Mouse (Mus musculus) intestine, postnatal 0 days (tissue): ENCODE data around the gene Pla1a. TPM values are rescaled to one million over a fixed set of nuclear protein-coding genes. Genes with fewer than 3 reads are reported as not detected.

Experiments
- ATAC-seq: fragments of 200-750 bp; cut with Nextera tagmentation; 2 replicates; pipeline ENCODE4 v1.8.0; 2017; ENCODE audit warnings: mild to moderate bottlenecking, moderate TSS enrichment, moderate library complexity
- H3K27ac ChIP-seq: fragments of 300-500 bp; sonication (generic); 2 replicates; pipeline ENCODE4 v1.5.1; 2014; ENCODE audit warnings: mild to moderate bottlenecking, low read depth, low read length, moderate library complexity
- H3K27me3 ChIP-seq: fragments of 300-500 bp; sonication (generic); replicated peaks from 2 replicates; pipeline ENCODE4 v1.6.1; 2014; ENCODE audit warnings: low read length, mixed read lengths; ENCODE audit not compliant: control insufficient read depth, insufficient read depth
- H3K36me3 ChIP-seq: fragments of 300-500 bp; sonication (generic); 2 replicates; pipeline ENCODE4 v1.6.1; 2014; ENCODE audit warnings: mild to moderate bottlenecking, moderate library complexity; ENCODE audit not compliant: control insufficient read depth, insufficient read depth
- H3K4me1 ChIP-seq: fragments of 300-500 bp; sonication (generic); replicated peaks from 2 replicates; pipeline ENCODE4 v1.6.1; 2014; ENCODE audit warnings: antibody characterized with exemption, low read length, mixed read lengths; ENCODE audit not compliant: control insufficient read depth, insufficient read depth
- H3K4me2 ChIP-seq: fragments of 300-500 bp; sonication (generic); replicated peaks from 2 replicates; pipeline ENCODE4 v1.6.1; 2014; ENCODE audit warnings: low read depth, mild to moderate bottlenecking, moderate library complexity
- H3K4me3 ChIP-seq: fragments of 300-500 bp; sonication (generic); 2 replicates; pipeline ENCODE4 v1.5.1; 2014; ENCODE audit warnings: low read depth, low read length
- H3K9ac ChIP-seq: fragments of 300-500 bp; sonication (generic); 2 replicates; pipeline ENCODE4 v1.6.1; 2014; ENCODE audit warnings: mild to moderate bottlenecking, low read depth, low read length
- H3K9me3 ChIP-seq: fragments of 300-500 bp; sonication (generic); 2 replicates; pipeline ENCODE4 v1.6.1; 2016; ENCODE audit warnings: mixed run types; ENCODE audit not compliant: control insufficient read depth
- CTCF ChIP-seq: sonication (generic); IDR thresholded peaks from 2 replicates; pipeline ENCODE4 v1.5.1; 2016; ENCODE audit warnings: low read depth, mild to moderate bottlenecking, control low read depth, antibody characterized with exemption, moderate library complexity
- WGBS: fragments of 180-500 bp; shearing (Covaris S2); extraction: QIAGEN DNeasy Blood & Tissue Kit; methylation state at CpG from one replicate; pipeline ENCODE4 v1.1.7; 2014; 5-methylcytosine and 5-hydroxymethylcytosine counted together
- polyA plus RNA-seq: library from polyadenylated mRNA; unstranded; fragments of >200 nt; fragmentation: Nextera tagmentation; extraction: Ambion mirVana; gene quantifications from 2 replicates; pipeline ENCODE4 v1.2.1, GENCODE M21; 2015

Gene Pla1a
- polyA plus RNA-seq, 1 experiment from 2014 or later, result 1.8 TPM

DNA sequence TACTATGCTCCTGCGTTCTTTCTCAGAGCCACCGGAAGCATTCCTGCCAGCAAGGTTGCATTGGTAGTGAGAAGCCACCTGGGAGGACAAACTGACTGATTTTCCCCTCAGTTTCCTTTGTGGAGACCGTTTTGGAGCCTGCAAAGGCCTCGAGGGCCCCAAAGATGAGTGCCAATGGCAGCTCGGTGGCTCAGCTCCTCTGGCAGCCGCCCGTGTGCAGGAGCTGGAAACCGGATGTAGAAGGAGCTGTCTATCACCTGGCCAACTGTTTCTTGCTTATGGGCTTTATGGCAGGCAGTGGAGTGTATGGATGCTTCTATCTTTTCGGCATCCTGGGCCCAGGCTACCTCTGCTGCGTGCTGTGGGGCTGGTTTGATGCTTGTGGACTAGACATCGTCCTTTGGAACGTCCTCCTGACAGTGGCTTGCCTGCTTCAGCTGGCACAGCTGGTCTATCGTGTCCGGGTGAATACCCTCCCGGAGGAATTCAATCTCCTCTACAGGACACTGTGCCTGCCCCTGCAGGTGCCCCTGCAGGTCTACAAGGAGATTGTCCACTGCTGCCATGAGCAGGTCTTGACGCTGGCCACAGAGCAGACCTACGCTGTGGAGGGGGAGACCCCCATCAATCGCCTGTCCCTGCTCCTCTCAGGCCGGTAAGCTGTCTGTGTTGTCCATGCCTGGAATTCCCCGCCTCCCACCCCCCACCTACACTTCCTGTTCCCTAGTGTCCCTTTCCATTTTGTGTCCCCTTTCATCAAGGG is 70.3 kb downstream of the Pla1a start:
- WGBS, result 63% methylated on average over 20 of the region's 20 CpGs
- no peak for ATAC-seq
- H3K27ac ChIP-seq, result no peak overlapping the region
- TF ChIP-seq CTCF, result no peak
- peak overlapping the region; percentile 29 for H3K4me3 ChIP-seq
- no peaks in the 10 kb centered on the region for H3K9me3 ChIP-seq
- H3K4me2 ChIP-seq, result peak overlapping the region; percentile 41
- no peaks in the 10 kb centered on the region for H3K4me1 ChIP-seq
- H3K9ac ChIP-seq, result no peak overlapping the region
- H3K36me3 ChIP-seq, result no peaks in the 10 kb centered on the region
- no peaks in the 10 kb centered on the region for H3K27me3 ChIP-seq

- 26% methylated on average over 10 of the region's 10 CpGs for WGBS
- H3K36me3 ChIP-seq, result no peaks in the 10 kb centered on the region
- H3K4me1 ChIP-seq, result no peaks in the 10 kb centered on the region
- H3K4me2 ChIP-seq, result peak within 1 kb of the TSS; percentile 41
- peak within 1 kb of the TSS; percentile 15; the same call in 1 of the 2 replicates for H3K27ac ChIP-seq
- no peak within 1 kb of the TSS for H3K9ac ChIP-seq
- H3K4me3 ChIP-seq, result peak within 1 kb of the TSS; percentile 29
- H3K9me3 ChIP-seq, result no peaks in the 10 kb centered on the region
- ATAC-seq, result no peak
- H3K27me3 ChIP-seq, result no peaks in the 10 kb centered on the region
- no peak for TF ChIP-seq CTCF
These were observed 71.0 kb downstream of the Pla1a start, which contains the start of gene Popdc2 for GRCm38 (mm10) chr16:38361933-38362332. TSS of gene Popdc2 (plus strand) at chr16:38362209.

DNA sequence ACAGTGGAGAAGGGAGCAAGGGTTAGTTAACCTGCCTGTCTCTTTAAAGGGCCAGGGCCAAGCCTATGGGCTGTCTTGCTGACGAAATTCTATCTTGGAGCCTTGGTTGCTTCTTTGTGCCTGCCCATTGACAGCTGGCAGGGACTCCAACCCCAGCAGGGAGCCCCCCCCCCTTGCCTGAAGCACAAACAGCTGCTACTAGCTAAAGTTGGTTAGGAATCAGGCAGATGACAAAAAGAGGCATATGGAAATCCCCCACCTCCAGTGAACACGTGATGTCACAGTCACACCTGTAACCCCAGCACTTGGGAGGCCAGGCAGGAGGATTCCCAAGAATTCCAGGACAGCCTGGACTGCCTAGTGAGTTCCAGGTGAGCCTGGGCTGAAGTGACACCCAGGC is 72.6 kb downstream of the Pla1a start:
- peaks cover 4% of the 10 kb centered on the region; the same call in 1 of the 2 replicates for H3K36me3 ChIP-seq
- H3K27ac ChIP-seq, result no peak overlapping the region
- H3K4me3 ChIP-seq, result no peak overlapping the region
- H3K4me1 ChIP-seq, result no peaks in the 10 kb centered on the region
- WGBS, result 51% methylated on average over 2 of the region's 2 CpGs
- H3K9me3 ChIP-seq, result no peaks in the 10 kb centered on the region
- no peak for TF ChIP-seq CTCF
- no peak for ATAC-seq
- no peak overlapping the region for H3K4me2 ChIP-seq
- H3K9ac ChIP-seq, result no peak overlapping the region
- H3K27me3 ChIP-seq, result no peaks in the 10 kb centered on the region

GRCm38 (mm10) chr16:38359857-38360256 is 73.1 kb downstream of the Pla1a start:
- TF ChIP-seq CTCF, result no peak
- no peaks in the 10 kb centered on the region for H3K4me1 ChIP-seq
- H3K27me3 ChIP-seq, result no peaks in the 10 kb centered on the region
- no peaks in the 10 kb centered on the region for H3K9me3 ChIP-seq
- WGBS, result 63% methylated on average over 3 of the region's 3 CpGs
- no peak overlapping the region for H3K27ac ChIP-seq
- H3K4me2 ChIP-seq, result no peak overlapping the region
- ATAC-seq, result no peak
- no peak overlapping the region for H3K4me3 ChIP-seq
- H3K9ac ChIP-seq, result no peak overlapping the region
- H3K36me3 ChIP-seq, result peaks cover 4% of the 10 kb centered on the region; the same call in 1 of the 2 replicates

GRCm38 (mm10) chr16:38359241-38359640 is 73.7 kb downstream of the Pla1a start:
- Histone ChIP-seq H3K4me1 (no peaks in the 10 kb centered on the region), H3K9me3 (no peaks in the 10 kb centered on the region), H3K27me3 (no peaks in the 10 kb centered on the region), H3K4me2 (no peak overlapping the region), H3K27ac (no peak overlapping the region), H3K36me3 (peaks cover 4% of the 10 kb centered on the region; the same call in 1 of the 2 replicates), H3K9ac (no peak overlapping the region), H3K4me3 (no peak overlapping the region)
- no peak for TF ChIP-seq CTCF
- no peak for ATAC-seq
- 95% methylated on average over 2 of the region's 2 CpGs for WGBS

DNA sequence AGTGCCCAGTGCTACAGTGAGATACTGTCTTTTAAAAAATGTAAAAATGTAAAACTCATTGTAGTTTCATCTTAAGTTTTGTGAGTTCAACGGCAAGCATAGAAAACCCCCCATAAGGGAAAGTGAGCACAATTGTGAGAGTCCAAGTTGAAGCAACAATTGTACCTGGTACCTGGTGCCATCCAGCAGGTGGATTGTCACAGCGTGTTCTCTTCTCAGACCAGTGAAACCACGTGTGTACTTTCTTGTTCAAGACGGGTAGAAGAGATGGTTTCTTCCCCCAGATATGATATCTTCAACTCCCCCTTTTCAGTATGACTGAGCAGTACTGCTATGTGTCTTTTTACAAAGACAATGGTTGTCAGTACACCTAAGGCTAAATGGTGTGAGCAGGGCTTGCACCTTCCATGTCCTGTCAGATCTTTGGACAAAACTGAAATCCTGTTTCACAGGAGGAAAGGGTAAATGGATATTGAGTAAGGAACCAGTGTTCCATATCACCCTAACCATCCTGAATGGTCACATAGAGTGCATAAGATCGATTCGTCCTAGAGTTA is 74.6 kb downstream of the Pla1a start:
- ATAC-seq, result no peak
- H3K4me1 ChIP-seq, result no peaks in the 10 kb centered on the region
- H3K27ac ChIP-seq, result no peak overlapping the region
- no peaks in the 10 kb centered on the region for H3K9me3 ChIP-seq
- H3K9ac ChIP-seq, result no peak overlapping the region
- peaks cover 8% of the 10 kb centered on the region for H3K36me3 ChIP-seq
- H3K4me2 ChIP-seq, result no peak overlapping the region
- H3K27me3 ChIP-seq, result no peaks in the 10 kb centered on the region
- TF ChIP-seq CTCF, result no peak
- WGBS, result 90% methylated on average over 6 of the region's 6 CpGs
- no peak overlapping the region for H3K4me3 ChIP-seq
